Mouse (Mus musculus): ENCODE data around the gene Gm48551. TPM values are rescaled to one million over a fixed set of nuclear protein-coding genes. Genes with fewer than 3 reads are reported as not detected.
A peak's percentile ranks its signal among the peaks of the same experiment; 100 is the strongest.

Gene Gm48551
- polyA plus RNA-seq, 1 experiment from 2014 or later: 3.0 TPM

DNA sequence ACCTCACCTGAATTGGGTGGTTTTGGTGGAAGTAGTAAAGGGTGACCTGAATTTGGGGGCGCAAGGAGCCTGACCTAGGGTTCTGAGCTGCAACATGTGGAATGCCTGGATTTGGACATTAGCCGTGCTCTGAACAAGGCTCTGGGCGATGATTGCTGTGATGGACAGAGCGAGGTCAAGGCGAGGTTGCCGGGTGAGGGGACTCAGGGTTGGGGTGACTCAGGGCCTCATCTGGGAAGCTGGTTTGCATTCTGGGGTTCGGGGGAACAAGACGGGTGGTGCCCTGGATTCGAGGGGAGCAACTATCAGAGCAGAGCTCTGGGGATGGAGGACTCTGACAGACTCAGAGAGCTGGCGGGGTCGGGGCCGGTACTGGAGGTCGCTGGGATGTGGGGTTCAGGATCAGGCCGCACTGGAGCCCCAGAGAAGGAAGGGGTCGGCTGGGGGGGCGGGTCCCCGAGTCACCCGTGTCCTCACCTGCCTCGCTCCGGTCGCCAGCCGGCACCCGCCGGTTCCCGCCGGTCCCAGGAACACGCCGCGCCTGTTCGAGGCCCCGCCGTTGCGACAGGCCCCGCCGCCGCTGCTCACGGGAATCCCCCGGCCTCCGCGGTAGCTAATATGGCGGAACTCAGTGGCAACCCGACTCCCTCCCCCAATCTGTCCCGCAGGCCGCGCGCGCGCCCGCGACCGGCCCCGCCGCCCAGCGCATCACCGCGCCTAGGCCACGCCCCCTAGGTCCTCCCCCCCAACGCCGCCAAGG is 6.3 kb upstream of the Gm48551 start, which contains the start of gene Fzr1:
TSS of gene Fzr1 (minus strand) at position 724 of the 760 bp plus-strand sequence.
- H3K36me3 ChIP-seq (ENCODE audit: control insufficient read depth, insufficient read depth, low read length): peaks cover 6% of the 10 kb centered on the region; the same call in 1 of the 2 replicates
- H3K9ac ChIP-seq (ENCODE audit: low read length): peak within 1 kb of the TSS; percentile 94
- H3K4me2 ChIP-seq (ENCODE audit: low read depth, low read length, severe bottlenecking): peak within 1 kb of the TSS; percentile 88
- H3K4me1 ChIP-seq (replicated peaks; ENCODE audit: control insufficient read depth, insufficient read depth, low read length): peaks cover 17% of the 10 kb centered on the region
- H3K27me3 ChIP-seq (ENCODE audit: control insufficient read depth, insufficient read depth, low read length): no peaks in the 10 kb centered on the region
- peak within 1 kb of the TSS; percentile 89 for H3K4me3 ChIP-seq (ENCODE audit: low read depth, low read length)
- WGBS: under 1% methylated on average over 55 of the region's 59 CpGs
- DNase-seq (ENCODE audit: low spot score) (no peak), ATAC-seq (replicated peaks; ENCODE audit: low FRiP score) (peak; percentile 66)
- H3K9me3 ChIP-seq (ENCODE audit: control insufficient read depth, low read length): no peaks in the 10 kb centered on the region
- peak within 1 kb of the TSS; percentile 75 for H3K27ac ChIP-seq (ENCODE audit: low read depth, low read length)

DNA sequence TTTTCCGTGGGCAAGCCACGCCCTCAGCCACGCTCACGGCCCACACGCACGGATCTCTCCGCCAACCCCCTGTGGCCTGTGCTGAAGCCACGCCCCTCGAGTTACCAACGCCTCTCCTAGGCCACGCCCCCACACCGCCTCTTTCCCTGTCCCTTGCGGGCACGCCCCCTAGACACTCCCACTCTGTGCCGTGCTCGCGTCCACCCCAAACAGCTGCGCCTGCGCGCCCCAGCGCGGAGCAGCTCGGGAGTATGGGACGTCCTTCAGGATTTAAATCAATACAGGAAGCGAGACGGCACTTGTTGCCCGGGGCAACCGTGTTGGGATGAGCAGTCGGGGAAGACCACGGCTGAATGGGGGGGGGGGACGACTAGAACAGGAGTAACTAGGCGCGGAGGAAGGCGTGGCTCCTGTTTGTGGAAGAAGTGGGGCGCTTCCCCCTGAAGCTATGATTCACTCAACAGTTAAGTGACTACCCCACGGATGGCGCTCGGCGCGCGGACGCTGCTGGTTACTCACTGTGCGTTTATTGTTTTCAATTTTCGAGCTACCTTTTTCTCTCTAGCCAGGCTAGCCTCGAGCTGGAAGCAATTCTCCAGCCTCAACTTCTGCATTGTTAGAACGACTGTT is 5.6 kb upstream of the Gm48551 start:
- Histone ChIP-seq H3K27me3 (ENCODE audit: control insufficient read depth, insufficient read depth, low read length) (no peaks in the 10 kb centered on the region), H3K4me3 (ENCODE audit: low read depth, low read length) (peak overlapping the region; percentile 89)
- WGBS: under 1% methylated on average over 46 of the region's 46 CpGs

DNA sequence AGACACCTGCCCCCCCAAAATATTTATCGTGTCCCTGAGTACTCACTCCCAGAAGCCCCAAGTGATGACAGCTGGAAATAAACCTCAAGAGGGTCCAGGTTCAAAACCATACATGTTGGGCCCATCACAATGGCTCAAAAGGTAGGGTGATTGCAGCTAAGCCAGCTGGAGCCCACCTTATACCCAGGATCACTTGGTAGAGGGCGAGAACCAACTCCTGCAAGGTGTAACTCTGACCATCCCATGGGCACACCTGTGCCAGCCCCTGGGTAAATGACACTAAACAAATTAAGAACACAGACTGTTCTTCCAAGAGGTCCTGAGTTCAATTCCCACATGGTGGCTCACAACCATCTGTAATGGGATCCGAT is 5.1 kb upstream of the Gm48551 start:
- ATAC-seq (replicated peaks; ENCODE audit: low FRiP score) (no peak; the same call in 1 of the 2 replicates), DNase-seq (ENCODE audit: low spot score) (no peak)
- Histone ChIP-seq H3K9me3 (ENCODE audit: control insufficient read depth, low read length) (no peaks in the 10 kb centered on the region), H3K4me3 (ENCODE audit: low read depth, low read length) (peak overlapping the region; percentile 89), H3K4me2 (ENCODE audit: low read depth, low read length, severe bottlenecking) (peak overlapping the region; percentile 65), H3K4me1 (replicated peaks; ENCODE audit: control insufficient read depth, insufficient read depth, low read length) (peaks cover 17% of the 10 kb centered on the region), H3K36me3 (ENCODE audit: control insufficient read depth, insufficient read depth, low read length) (peaks cover 5% of the 10 kb centered on the region; the same call in 1 of the 2 replicates), H3K9ac (ENCODE audit: low read length) (peak overlapping the region; percentile 64), H3K27me3 (ENCODE audit: control insufficient read depth, insufficient read depth, low read length) (no peaks in the 10 kb centered on the region), H3K27ac (ENCODE audit: low read depth, low read length) (peak overlapping the region; percentile 75)
- 55% methylated on average over 3 of the region's 3 CpGs for WGBS

More for the DNA sequence above, 5.6 kb upstream of the Gm48551 start:
- Histone ChIP-seq H3K4me1 (replicated peaks; ENCODE audit: control insufficient read depth, insufficient read depth, low read length) (peaks cover 17% of the 10 kb centered on the region), H3K36me3 (ENCODE audit: control insufficient read depth, insufficient read depth, low read length) (peaks cover 6% of the 10 kb centered on the region; the same call in 1 of the 2 replicates), H3K9me3 (ENCODE audit: control insufficient read depth, low read length) (no peaks in the 10 kb centered on the region), H3K4me2 (ENCODE audit: low read depth, low read length, severe bottlenecking) (peak overlapping the region; percentile 65), H3K9ac (ENCODE audit: low read length) (peak overlapping the region; percentile 94), H3K27ac (ENCODE audit: low read depth, low read length) (peak overlapping the region; percentile 75)
- ATAC-seq (replicated peaks; ENCODE audit: low FRiP score) (peak; percentile 97), DNase-seq (ENCODE audit: low spot score) (peak; percentile 100)

DNA sequence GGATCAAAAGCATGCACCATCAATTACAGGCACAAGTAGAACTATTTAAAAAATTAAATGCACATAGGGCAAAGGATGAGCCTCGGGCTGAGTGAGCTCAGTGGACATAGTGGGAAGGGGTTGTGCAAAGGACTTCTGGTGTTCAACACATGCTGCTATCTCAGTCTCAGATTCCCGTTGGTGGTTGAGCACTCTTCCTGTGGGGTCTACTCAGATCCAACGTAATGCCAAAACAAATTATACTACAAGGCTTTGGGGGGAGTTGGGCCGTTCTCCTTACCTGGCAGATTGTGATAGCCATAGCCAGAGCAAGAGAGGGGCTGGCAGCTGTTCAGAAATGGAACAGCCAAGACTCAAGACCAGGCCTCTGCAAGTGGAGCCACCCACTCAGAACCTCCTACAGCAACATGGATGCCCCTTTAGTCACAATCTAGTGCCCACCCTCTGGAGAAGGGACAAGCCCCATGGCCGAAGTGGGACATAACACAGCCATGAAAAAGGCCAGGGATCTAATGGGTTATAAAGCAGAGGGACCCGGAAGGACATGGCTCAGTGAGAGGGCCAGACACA is 4.4 kb upstream of the Gm48551 start:
- peaks cover 18% of the 10 kb centered on the region for H3K4me1 ChIP-seq (replicated peaks; ENCODE audit: control insufficient read depth, insufficient read depth, low read length)
- H3K27me3 ChIP-seq (ENCODE audit: control insufficient read depth, insufficient read depth, low read length): no peaks in the 10 kb centered on the region
- no peak overlapping the region for H3K9ac ChIP-seq (ENCODE audit: low read length)
- 88% methylated on average over 6 of the region's 6 CpGs for WGBS
- no peaks in the 10 kb centered on the region for H3K9me3 ChIP-seq (ENCODE audit: control insufficient read depth, low read length)
- peaks cover 3% of the 10 kb centered on the region; the same call in 1 of the 2 replicates for H3K36me3 ChIP-seq (ENCODE audit: control insufficient read depth, insufficient read depth, low read length)
- H3K4me3 ChIP-seq (ENCODE audit: low read depth, low read length): no peak overlapping the region
- DNase-seq (ENCODE audit: low spot score): no peak
- H3K4me2 ChIP-seq (ENCODE audit: low read depth, low read length, severe bottlenecking): no peak overlapping the region
- no peak for ATAC-seq (replicated peaks; ENCODE audit: low FRiP score)
- no peak overlapping the region for H3K27ac ChIP-seq (ENCODE audit: low read depth, low read length)

DNA sequence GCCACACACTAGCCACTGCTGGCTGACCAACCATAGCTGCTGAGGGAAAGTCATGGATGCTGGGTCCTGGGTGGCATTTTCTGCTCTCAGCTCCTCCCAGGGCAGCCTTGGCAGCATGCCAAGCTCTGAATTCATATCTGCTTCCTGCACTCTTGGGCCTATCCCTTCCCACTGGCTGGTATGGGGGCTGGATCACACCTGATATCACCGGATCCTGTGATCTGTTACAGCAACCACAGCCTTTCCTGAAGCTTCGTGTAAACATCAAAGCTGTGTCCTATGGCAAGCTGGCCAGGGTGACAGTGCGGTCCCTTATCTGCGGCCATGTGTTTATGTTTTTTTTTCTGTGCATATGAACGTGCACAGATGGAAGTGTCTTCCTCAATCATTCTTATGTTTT is 2.2 kb upstream of the Gm48551 start:
- Histone ChIP-seq H3K4me3 (ENCODE audit: low read depth, low read length) (no peak overlapping the region), H3K27ac (ENCODE audit: low read depth, low read length) (no peak overlapping the region), H3K27me3 (ENCODE audit: control insufficient read depth, insufficient read depth, low read length) (no peaks in the 10 kb centered on the region), H3K4me2 (ENCODE audit: low read depth, low read length, severe bottlenecking) (no peak overlapping the region), H3K36me3 (ENCODE audit: control insufficient read depth, insufficient read depth, low read length) (no peaks in the 10 kb centered on the region; the same call in 1 of the 2 replicates), H3K9me3 (ENCODE audit: control insufficient read depth, low read length) (no peaks in the 10 kb centered on the region), H3K4me1 (replicated peaks; ENCODE audit: control insufficient read depth, insufficient read depth, low read length) (peaks cover 14% of the 10 kb centered on the region), H3K9ac (ENCODE audit: low read length) (0 out of 2 replicates have a peak overlapping the region, but pooled peaks have one; percentile 12)
- ATAC-seq (replicated peaks; ENCODE audit: low FRiP score) (no peak), DNase-seq (ENCODE audit: low spot score) (no peak)
- 88% methylated on average over 5 of the region's 5 CpGs for WGBS

DNA sequence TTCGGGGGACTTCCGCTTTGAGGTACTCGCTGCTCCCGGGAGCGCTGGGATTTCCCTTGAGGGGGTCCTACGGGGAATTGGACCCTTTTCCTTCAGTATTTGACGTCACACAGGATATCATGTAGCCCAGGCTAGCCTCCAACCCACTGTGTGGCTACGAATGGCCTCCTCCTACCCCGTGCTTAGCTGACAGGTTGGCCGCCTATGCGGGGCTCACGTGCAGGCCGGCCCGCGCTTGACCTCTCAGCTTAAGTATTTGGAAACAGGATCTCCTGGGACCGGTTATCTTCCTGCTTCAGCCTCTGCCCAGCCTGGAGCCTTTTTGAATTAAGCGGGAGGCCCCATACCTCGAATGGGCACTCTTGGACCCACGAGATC is 328 bp downstream of the Gm48551 start:
- peaks cover 7% of the 10 kb centered on the region for H3K4me1 ChIP-seq (replicated peaks; ENCODE audit: control insufficient read depth, insufficient read depth, low read length)
- H3K27ac ChIP-seq (ENCODE audit: low read depth, low read length): peak overlapping the region; percentile 64
- peak overlapping the region; percentile 90 for H3K4me3 ChIP-seq (ENCODE audit: low read depth, low read length)
- no peaks in the 10 kb centered on the region for H3K27me3 ChIP-seq (ENCODE audit: control insufficient read depth, insufficient read depth, low read length)
- H3K36me3 ChIP-seq (ENCODE audit: control insufficient read depth, insufficient read depth, low read length): peaks cover 2% of the 10 kb centered on the region; the same call in 1 of the 2 replicates
- no peaks in the 10 kb centered on the region for H3K9me3 ChIP-seq (ENCODE audit: control insufficient read depth, low read length)
- peak overlapping the region; percentile 94 for H3K4me2 ChIP-seq (ENCODE audit: low read depth, low read length, severe bottlenecking)
- peak overlapping the region; percentile 79 for H3K9ac ChIP-seq (ENCODE audit: low read length)
- whole genome bisulfite sequencing: under 1% methylated on average over 19 of the region's 19 CpGs
- no peak for DNase-seq (ENCODE audit: low spot score)
- 0 out of 2 replicates have a peak, but pooled peaks have one; percentile 11 for ATAC-seq (replicated peaks; ENCODE audit: low FRiP score)

DNA sequence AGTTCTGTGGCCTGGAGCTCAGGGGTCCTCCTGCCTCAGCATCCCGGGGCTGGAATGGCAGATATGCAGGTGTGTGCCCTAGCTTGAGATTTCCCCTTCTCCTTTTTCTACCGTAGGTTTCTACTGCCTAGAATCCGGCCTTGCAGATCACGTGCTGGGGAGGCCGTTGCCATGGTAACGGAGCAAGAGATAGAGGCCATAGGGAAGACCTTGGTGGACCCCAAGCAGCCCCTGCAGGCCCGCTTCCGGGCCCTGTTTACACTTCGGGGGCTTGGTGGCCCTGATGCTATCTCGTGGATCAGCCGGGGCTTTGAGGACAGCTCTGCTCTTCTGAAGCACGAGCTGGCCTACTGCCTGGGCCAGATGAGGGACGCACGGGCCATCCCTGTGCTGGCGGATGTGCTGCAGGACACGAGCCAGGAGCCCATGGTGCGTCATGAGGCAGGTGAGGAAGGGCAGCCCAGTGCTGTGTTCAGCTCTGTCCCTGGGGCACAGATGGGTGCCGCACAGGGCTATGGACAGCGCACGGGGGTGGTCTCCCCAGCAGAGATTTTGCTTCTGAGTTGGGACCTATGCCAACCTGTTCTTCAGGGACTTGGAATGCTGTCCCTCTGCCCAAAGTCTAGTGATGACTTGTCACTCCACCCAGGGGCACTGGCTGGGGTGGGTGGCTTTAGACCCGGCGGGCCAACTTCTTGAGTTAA is 1.5 kb downstream of the Gm48551 start:
- no peak overlapping the region for H3K27ac ChIP-seq (ENCODE audit: low read depth, low read length)
- no peak for DNase-seq (ENCODE audit: low spot score)
- peak overlapping the region; percentile 90; the same call in 1 of the 2 replicates for H3K4me3 ChIP-seq (ENCODE audit: low read depth, low read length)
- peaks cover 7% of the 10 kb centered on the region for H3K4me1 ChIP-seq (replicated peaks; ENCODE audit: control insufficient read depth, insufficient read depth, low read length)
- H3K9ac ChIP-seq (ENCODE audit: low read length): no peak overlapping the region
- peak overlapping the region; percentile 94 for H3K4me2 ChIP-seq (ENCODE audit: low read depth, low read length, severe bottlenecking)
- no peak for ATAC-seq (replicated peaks; ENCODE audit: low FRiP score)
- no peaks in the 10 kb centered on the region for H3K27me3 ChIP-seq (ENCODE audit: control insufficient read depth, insufficient read depth, low read length)
- no peaks in the 10 kb centered on the region for H3K9me3 ChIP-seq (ENCODE audit: control insufficient read depth, low read length)
- WGBS: 87% methylated on average over 22 of the region's 22 CpGs
- H3K36me3 ChIP-seq (ENCODE audit: control insufficient read depth, insufficient read depth, low read length): peaks cover 2% of the 10 kb centered on the region; the same call in 1 of the 2 replicates

DNA sequence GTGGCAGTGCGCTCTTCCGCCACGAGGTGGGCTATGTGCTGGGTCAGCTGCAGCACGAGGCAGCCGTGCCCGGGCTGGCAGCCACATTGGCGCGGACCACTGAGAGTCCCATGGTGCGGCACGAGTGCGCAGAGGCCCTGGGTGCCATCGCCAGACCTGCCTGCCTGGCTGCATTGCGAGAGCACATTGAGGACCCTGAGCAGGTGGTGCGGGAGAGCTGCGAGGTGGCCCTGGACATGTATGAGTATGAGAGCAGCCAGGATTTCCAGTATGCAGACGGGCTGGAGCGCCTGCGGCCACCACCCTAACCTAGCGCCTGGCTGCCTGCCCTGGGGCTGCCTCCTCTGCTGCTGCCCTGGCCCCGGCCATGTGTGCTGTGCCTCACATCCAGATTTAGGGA is 3.5 kb downstream of the Gm48551 start:
- 95% methylated on average over 20 of the region's 20 CpGs for WGBS
- peaks cover 2% of the 10 kb centered on the region; the same call in 1 of the 2 replicates for H3K36me3 ChIP-seq (ENCODE audit: control insufficient read depth, insufficient read depth, low read length)

More for the DNA sequence above, 3.5 kb downstream of the Gm48551 start:
- H3K27ac ChIP-seq (ENCODE audit: low read depth, low read length): no peak overlapping the region
- ATAC-seq (replicated peaks; ENCODE audit: low FRiP score) (no peak), DNase-seq (ENCODE audit: low spot score) (no peak)
- no peak overlapping the region for H3K4me2 ChIP-seq (ENCODE audit: low read depth, low read length, severe bottlenecking)
- H3K9ac ChIP-seq (ENCODE audit: low read length): no peak overlapping the region
- H3K4me1 ChIP-seq (replicated peaks; ENCODE audit: control insufficient read depth, insufficient read depth, low read length): peaks cover 7% of the 10 kb centered on the region
- H3K9me3 ChIP-seq (ENCODE audit: control insufficient read depth, low read length): no peaks in the 10 kb centered on the region
- H3K27me3 ChIP-seq (ENCODE audit: control insufficient read depth, insufficient read depth, low read length): no peaks in the 10 kb centered on the region
- H3K4me3 ChIP-seq (ENCODE audit: low read depth, low read length): no peak overlapping the region
